Mouse (Mus musculus) limb, embryonic 13.5 days (tissue): ENCODE results near the gene Phrf1. TPM values are rescaled to one million over a fixed set of nuclear protein-coding genes. Genes with fewer than 3 reads are reported as not detected.

Source experiments
- ATAC-seq: fragments of 200-750 bp; cut with Nextera tagmentation; 2 replicates; pipeline ENCODE4 v1.8.0; 2017; ENCODE audit warnings: low read depth, moderate number of reproducible peaks, moderate TSS enrichment; ENCODE audit not compliant: low FRiP score
- H3K27ac ChIP-seq: fragments of 300-500 bp; sonication (generic); 2 replicates; pipeline ENCODE4 v1.5.1; 2015; ENCODE audit warnings: inconsistent platforms, mild to moderate bottlenecking, moderate library complexity
- H3K27me3 ChIP-seq: fragments of 300-500 bp; sonication (generic); 2 replicates; pipeline ENCODE4 v1.6.1; 2015; ENCODE audit warnings: mild to moderate bottlenecking, inconsistent platforms
- H3K36me3 ChIP-seq: fragments of 300-500 bp; sonication (generic); 2 replicates; pipeline ENCODE4 v1.6.1; 2015; ENCODE audit warnings: inconsistent platforms, mild to moderate bottlenecking, moderate library complexity
- H3K4me1 ChIP-seq: fragments of 300-500 bp; sonication (generic); 2 replicates; pipeline ENCODE4 v1.6.1; 2015; ENCODE audit warnings: inconsistent platforms
- H3K4me2 ChIP-seq: fragments of 300-500 bp; sonication (generic); replicated peaks from 2 replicates; pipeline ENCODE4 v1.6.1; 2015; ENCODE audit warnings: inconsistent platforms, mild to moderate bottlenecking, moderate library complexity
- H3K4me3 ChIP-seq: fragments of 300-500 bp; sonication (generic); 2 replicates; pipeline ENCODE4 v1.5.1; 2015; ENCODE audit warnings: moderate library complexity, mild to moderate bottlenecking, inconsistent platforms
- H3K9ac ChIP-seq: fragments of 300-500 bp; sonication (generic); 2 replicates; pipeline ENCODE4 v1.6.1; 2015; ENCODE audit warnings: mild to moderate bottlenecking, inconsistent platforms
- H3K9me3 ChIP-seq: fragments of 300-500 bp; sonication (generic); 2 replicates; pipeline ENCODE4 v1.6.1; 2016; ENCODE audit warnings: inconsistent platforms
- WGBS: fragments of 180-500 bp; shearing (Covaris S2); methylation state at CpG from one replicate; pipeline ENCODE4 v1.1.7; 2015; 5-methylcytosine and 5-hydroxymethylcytosine counted together
- polyA plus RNA-seq: library from polyadenylated mRNA; unstranded; fragments of >200 nt; fragmentation: Nextera tagmentation; extraction: Ambion mirVana; gene quantifications from 2 replicates; pipeline ENCODE4 v1.2.1, GENCODE M21; 2015

Phrf1 gene
- polyA plus RNA-seq: 87.2 and 88.0 TPM in 2 replicates

GRCm38 (mm10) chr7:141228279-141229067, at the start of gene Phrf1:
TSS of gene Phrf1 (plus strand) at chr7:141228784.
- under 1% methylated on average over 61 of the region's 76 CpGs for WGBS
- no peaks in the 10 kb centered on the region for H3K9me3 ChIP-seq
- peak within 1 kb of the TSS; percentile 93 for H3K4me2 ChIP-seq
- H3K27me3 ChIP-seq: no peaks in the 10 kb centered on the region
- peaks cover 29% of the 10 kb centered on the region for H3K36me3 ChIP-seq
- H3K9ac ChIP-seq: peak within 1 kb of the TSS; percentile 97
- H3K27ac ChIP-seq: peak within 1 kb of the TSS; percentile 89
- peak; percentile 94 for ATAC-seq
- H3K4me3 ChIP-seq: peak within 1 kb of the TSS; percentile 99
- peaks cover 15% of the 10 kb centered on the region for H3K4me1 ChIP-seq

GRCm38 (mm10) chr7:141188194-141188593, 40.4 kb upstream of the Phrf1 start:
- Histone ChIP-seq H3K27me3 (no peaks in the 10 kb centered on the region), H3K36me3 (peaks cover 35% of the 10 kb centered on the region), H3K27ac (no peak overlapping the region), H3K4me3 (no peak overlapping the region), H3K9ac (no peak overlapping the region), H3K4me1 (peaks cover 16% of the 10 kb centered on the region), H3K9me3 (no peaks in the 10 kb centered on the region), H3K4me2 (no peak overlapping the region)
- no peak for ATAC-seq
- 85% methylated on average over 3 of the region's 3 CpGs for WGBS

- Histone ChIP-seq H3K27me3 (no peaks in the 10 kb centered on the region), H3K4me1 (peaks cover 16% of the 10 kb centered on the region), H3K27ac (no peak overlapping the region), H3K9ac (no peak overlapping the region), H3K4me3 (no peak overlapping the region), H3K36me3 (peaks cover 35% of the 10 kb centered on the region), H3K4me2 (no peak overlapping the region), H3K9me3 (no peaks in the 10 kb centered on the region)
- 91% methylated on average over 3 of the region's 3 CpGs for WGBS
- no peak for ATAC-seq
These were observed 39.9 kb upstream of the Phrf1 start for GRCm38 (mm10) chr7:141188733-141189132.

- Histone ChIP-seq H3K36me3 (peaks cover 35% of the 10 kb centered on the region), H3K9ac (no peak overlapping the region), H3K9me3 (no peaks in the 10 kb centered on the region), H3K27ac (no peak overlapping the region), H3K4me1 (peaks cover 18% of the 10 kb centered on the region), H3K27me3 (no peaks in the 10 kb centered on the region), H3K4me2 (no peak overlapping the region), H3K4me3 (no peak overlapping the region)
- WGBS: 92% methylated on average over 3 of the region's 3 CpGs
- ATAC-seq: no peak
These were observed 38.4 kb upstream of the Phrf1 start for GRCm38 (mm10) chr7:141190220-141190619.

GRCm38 (mm10) chr7:141191036-141191435, 37.5 kb upstream of the Phrf1 start:
- H3K27me3 ChIP-seq: no peaks in the 10 kb centered on the region
- no peak overlapping the region for H3K4me3 ChIP-seq
- peak overlapping the region; percentile 25; the same call in 1 of the 2 replicates for H3K9ac ChIP-seq
- peaks cover 25% of the 10 kb centered on the region for H3K4me1 ChIP-seq
- ATAC-seq: no peak
- H3K36me3 ChIP-seq: peaks cover 35% of the 10 kb centered on the region
- no peak overlapping the region for H3K27ac ChIP-seq
- no peak overlapping the region for H3K4me2 ChIP-seq
- no peaks in the 10 kb centered on the region for H3K9me3 ChIP-seq
- WGBS: 91% methylated on average over 14 of the region's 14 CpGs

GRCm38 (mm10) chr7:141191796-141192685, 36.5 kb upstream of the Phrf1 start:
- peak overlapping the region; percentile 92 for H3K9ac ChIP-seq

GRCm38 (mm10) chr7:141192776-141193347, 35.7 kb upstream of the Phrf1 start:
- H3K36me3 ChIP-seq: peaks cover 37% of the 10 kb centered on the region
- H3K4me2 ChIP-seq: peak overlapping the region; percentile 95
- WGBS: 27% methylated on average over 12 of the region's 12 CpGs
- ATAC-seq: no peak
- H3K27me3 ChIP-seq: no peaks in the 10 kb centered on the region
- no peaks in the 10 kb centered on the region for H3K9me3 ChIP-seq
- peak overlapping the region; percentile 77 for H3K27ac ChIP-seq
- peaks cover 25% of the 10 kb centered on the region for H3K4me1 ChIP-seq
- H3K4me3 ChIP-seq: peak overlapping the region; percentile 85
- peak overlapping the region; percentile 92 for H3K9ac ChIP-seq

More at GRCm38 (mm10) chr7:141191796-141192685, 36.5 kb upstream of the Phrf1 start:
- Histone ChIP-seq H3K4me3 (peak overlapping the region; percentile 85), H3K27me3 (no peaks in the 10 kb centered on the region), H3K9me3 (no peaks in the 10 kb centered on the region), H3K4me1 (peaks cover 25% of the 10 kb centered on the region), H3K4me2 (peak overlapping the region; percentile 95), H3K27ac (no peak overlapping the region), H3K36me3 (peaks cover 35% of the 10 kb centered on the region)
- ATAC-seq: no peak
- 88% methylated on average over 24 of the region's 24 CpGs for WGBS

GRCm38 (mm10) chr7:141193348-141193856, 35.2 kb upstream of the Phrf1 start:
- peak overlapping the region; percentile 92 for H3K9ac ChIP-seq
- H3K27ac ChIP-seq: peak overlapping the region; percentile 77
- peak overlapping the region; percentile 95 for H3K4me2 ChIP-seq
- H3K9me3 ChIP-seq: no peaks in the 10 kb centered on the region
- H3K27me3 ChIP-seq: no peaks in the 10 kb centered on the region
- no peak for ATAC-seq
- H3K36me3 ChIP-seq: peaks cover 42% of the 10 kb centered on the region
- under 1% methylated on average over 32 of the region's 43 CpGs for WGBS
- peak overlapping the region; percentile 85 for H3K4me3 ChIP-seq
- H3K4me1 ChIP-seq: peaks cover 25% of the 10 kb centered on the region

- Histone ChIP-seq H3K4me2 (peak within 1 kb of the TSS; percentile 98), H3K9ac (peak within 1 kb of the TSS; percentile 92), H3K27me3 (no peaks in the 10 kb centered on the region), H3K4me1 (peaks cover 25% of the 10 kb centered on the region), H3K27ac (peak within 1 kb of the TSS; percentile 85), H3K4me3 (peak within 1 kb of the TSS; percentile 85), H3K9me3 (no peaks in the 10 kb centered on the region), H3K36me3 (peaks cover 42% of the 10 kb centered on the region)
- ATAC-seq: peak; percentile 96
- WGBS: 1% methylated on average over 34 of the region's 39 CpGs
These were observed 34.6 kb upstream of the Phrf1 start, which contains the start of the genes Hras and Lrrc56 for GRCm38 (mm10) chr7:141193948-141194347. TSS of gene Hras (minus strand) at chr7:141194005. TSS of gene Lrrc56 (plus strand) at chr7:141194157.

GRCm38 (mm10) chr7:141194409-141194808, 34.2 kb upstream of the Phrf1 start:
- peak overlapping the region; percentile 85 for H3K4me3 ChIP-seq
- H3K4me2 ChIP-seq: peak overlapping the region; percentile 98
- no peaks in the 10 kb centered on the region for H3K27me3 ChIP-seq
- peaks cover 37% of the 10 kb centered on the region for H3K36me3 ChIP-seq
- ATAC-seq: no peak
- H3K4me1 ChIP-seq: peaks cover 25% of the 10 kb centered on the region
- under 1% methylated on average over 23 of the region's 23 CpGs for WGBS
- no peaks in the 10 kb centered on the region for H3K9me3 ChIP-seq
- peak overlapping the region; percentile 69 for H3K9ac ChIP-seq
- H3K27ac ChIP-seq: peak overlapping the region; percentile 85

GRCm38 (mm10) chr7:141194830-141195229, 33.8 kb upstream of the Phrf1 start:
- Histone ChIP-seq H3K27ac (peak overlapping the region; percentile 85), H3K36me3 (peaks cover 33% of the 10 kb centered on the region), H3K27me3 (no peaks in the 10 kb centered on the region), H3K9me3 (no peaks in the 10 kb centered on the region), H3K4me1 (peaks cover 25% of the 10 kb centered on the region), H3K4me3 (peak overlapping the region; percentile 85), H3K9ac (peak overlapping the region; percentile 69), H3K4me2 (peak overlapping the region; percentile 98)
- WGBS: 0% methylated on average over 28 of the region's 28 CpGs
- peak; percentile 18; the same call in 1 of the 2 replicates for ATAC-seq
